Mouse (Mus musculus): Measurements from ENCODE around the gene Tgm3. TPM values are rescaled to one million over a fixed set of nuclear protein-coding genes. Genes with fewer than 3 reads are reported as not detected.

Gene Tgm3
- total RNA-seq, 2 experiments from 2014 or later, result 0.28 to 0.37 TPM

- peak in 1 of 2 experiments; percentile 74 for DNase-seq (ENCODE audit: low spot score in 2 of 2)
These were observed 56.1 kb downstream of the Tgm3 start for GRCm38 (mm10) chr2:130068228-130068627.

DNA sequence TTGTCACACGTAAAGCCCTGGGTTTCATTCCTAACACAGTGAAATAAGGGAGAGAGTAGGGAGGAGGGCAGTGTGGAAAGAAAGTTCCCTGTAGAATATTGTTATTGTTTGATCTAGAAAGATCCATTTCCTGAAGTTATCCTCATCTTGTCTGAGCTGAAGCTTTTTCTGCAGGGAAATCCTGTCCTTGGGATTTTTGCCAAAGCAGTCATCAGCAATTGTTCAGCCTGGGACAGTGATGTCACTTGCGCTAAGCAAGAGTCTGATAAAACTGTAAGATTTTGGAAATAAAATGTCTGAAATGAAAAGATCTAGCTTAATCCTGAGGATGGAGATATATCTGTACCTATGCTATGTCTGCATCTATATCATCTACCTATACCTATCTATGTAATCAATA lies 58.2 kb downstream of the Tgm3 start:
- no peak for DNase-seq (ENCODE audit: low spot score in 2 of 2)

Small RNAs within 50 kb of the gene (microRNA-seq; reads per million reads assigned to microRNA genes)
- 0 reads per million in 2 experiments for gene Mir6339

Other genes starting within 250 kb of the Tgm3 start
- gene Stk35, start 211.8 kb upstream of the Tgm3 start, total RNA-seq (2021), result 10 to 100 TPM; 30.1 to 31.1 TPM
- gene Tgm6, start 100.1 kb downstream of the Tgm3 start, total RNA-seq (2021), result under 1 TPM in 1 of 2 experiments, not detected in 1; 0.17 TPM
- 100 to 1,000 TPM; 113 to 115 TPM for gene Snrpb, start 167.1 kb downstream of the Tgm3 start, total RNA-seq (2021)
- gene Tmc2, start 182.8 kb downstream of the Tgm3 start, total RNA-seq (2021), result under 1 TPM in 1 of 2 experiments, not detected in 1; 0.12 TPM

Measured in layer of hippocampus, adult 18-20 months (tissue).